Mouse (Mus musculus): ENCODE measurements at regions not wholly inside any gene's neighbourhood (a gene's known extent, or its start where the extent isn't known, plus 50 kb on each side); places are given as distances from the start of the nearest gene placed in this dataset.
A peak's percentile ranks its signal among the peaks of the same experiment; 100 is the strongest.

DNA sequence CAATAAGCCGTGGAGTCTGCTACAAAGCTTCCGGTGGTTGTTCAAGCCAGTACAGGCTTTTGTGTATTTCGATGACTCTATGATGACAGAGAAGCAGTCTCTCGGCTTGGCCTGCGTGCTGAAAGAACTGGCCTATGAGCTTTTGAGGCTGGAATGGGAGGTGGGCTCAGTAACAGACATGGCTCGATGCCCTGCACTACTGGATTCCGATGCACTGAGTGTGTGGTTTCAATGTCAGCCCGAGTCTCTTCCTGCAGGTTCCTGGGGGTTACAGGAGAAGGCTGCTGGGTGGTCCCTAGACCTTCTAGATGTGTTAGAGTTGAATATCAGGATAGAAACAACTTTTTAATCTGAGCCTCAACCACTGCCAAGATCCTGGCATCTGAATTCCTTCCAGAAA is 53.2 kb downstream of the Gm815 start:
- WGBS (ENCODE audit: insufficient replicate concordance), result 65% methylated on average over 8 of the region's 8 CpGs
- H3K9me3 ChIP-seq (replicated peaks), result no peaks in the 10 kb centered on the region
- ATAC-seq (ENCODE audit: insufficient read depth), result no peak
- H3K9ac ChIP-seq, result no peak overlapping the region
- H3K27ac ChIP-seq (replicated peaks), result no peak overlapping the region
- H3K4me3 ChIP-seq (replicated peaks), result no peak overlapping the region
- no peaks in the 10 kb centered on the region for H3K27me3 ChIP-seq
- H3K4me2 ChIP-seq, result no peak overlapping the region
- no peaks in the 10 kb centered on the region for H3K36me3 ChIP-seq (replicated peaks)
- H3K4me1 ChIP-seq (replicated peaks), result no peaks in the 10 kb centered on the region

GRCm38 (mm10) chr19:26944006-26944405 is 58.3 kb downstream of the Gm815 start:
- H3K27me3 ChIP-seq, result no peaks in the 10 kb centered on the region
- no peak overlapping the region for H3K9ac ChIP-seq
- H3K4me1 ChIP-seq (replicated peaks), result no peaks in the 10 kb centered on the region
- no peak overlapping the region for H3K4me3 ChIP-seq (replicated peaks)
- WGBS (ENCODE audit: insufficient replicate concordance), result 67% methylated on average over 2 of the region's 2 CpGs
- no peak overlapping the region for H3K27ac ChIP-seq (replicated peaks)
- no peak for ATAC-seq (ENCODE audit: insufficient read depth)
- H3K9me3 ChIP-seq (replicated peaks), result no peaks in the 10 kb centered on the region
- H3K36me3 ChIP-seq (replicated peaks), result no peaks in the 10 kb centered on the region
- H3K4me2 ChIP-seq, result no peak overlapping the region

DNA sequence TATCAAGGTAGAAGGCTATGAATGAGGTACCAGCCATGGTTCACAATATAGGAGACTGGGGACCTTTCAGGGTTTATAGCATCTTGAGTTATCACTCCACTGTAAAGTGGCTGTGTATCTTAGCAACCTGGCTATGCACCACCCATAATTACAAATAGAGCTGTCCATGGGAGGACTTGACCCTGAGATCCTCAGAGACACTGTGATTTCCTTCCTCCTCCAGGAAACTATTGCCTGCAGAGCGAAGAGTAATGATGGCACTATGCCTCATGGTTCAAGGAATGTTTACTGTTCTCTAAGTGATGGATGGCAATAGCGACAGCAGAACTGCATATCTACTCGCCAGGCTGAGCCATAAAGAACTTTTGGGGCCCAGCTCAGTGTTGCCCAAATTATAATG is 60.9 kb downstream of the Gm815 start:
- Histone ChIP-seq H3K27me3 (no peaks in the 10 kb centered on the region), H3K27ac (replicated peaks) (no peak overlapping the region), H3K9me3 (replicated peaks) (no peaks in the 10 kb centered on the region), H3K4me2 (no peak overlapping the region), H3K4me3 (replicated peaks) (no peak overlapping the region), H3K9ac (no peak overlapping the region), H3K4me1 (replicated peaks) (no peaks in the 10 kb centered on the region), H3K36me3 (replicated peaks) (no peaks in the 10 kb centered on the region)
- no peak for ATAC-seq (ENCODE audit: insufficient read depth)
- WGBS (ENCODE audit: insufficient replicate concordance), result 44% methylated on average over 3 of the region's 3 CpGs

GRCm38 (mm10) chr19:26948479-26948878 is 62.8 kb downstream of the Gm815 start:
- Histone ChIP-seq H3K9ac (no peak overlapping the region), H3K9me3 (replicated peaks) (no peaks in the 10 kb centered on the region), H3K4me2 (no peak overlapping the region), H3K4me1 (replicated peaks) (no peaks in the 10 kb centered on the region), H3K4me3 (replicated peaks) (no peak overlapping the region), H3K36me3 (replicated peaks) (no peaks in the 10 kb centered on the region), H3K27me3 (no peaks in the 10 kb centered on the region), H3K27ac (replicated peaks) (no peak overlapping the region)
- WGBS (ENCODE audit: insufficient replicate concordance), result 68% methylated on average over 2 of the region's 2 CpGs
- no peak for ATAC-seq (ENCODE audit: insufficient read depth)

DNA sequence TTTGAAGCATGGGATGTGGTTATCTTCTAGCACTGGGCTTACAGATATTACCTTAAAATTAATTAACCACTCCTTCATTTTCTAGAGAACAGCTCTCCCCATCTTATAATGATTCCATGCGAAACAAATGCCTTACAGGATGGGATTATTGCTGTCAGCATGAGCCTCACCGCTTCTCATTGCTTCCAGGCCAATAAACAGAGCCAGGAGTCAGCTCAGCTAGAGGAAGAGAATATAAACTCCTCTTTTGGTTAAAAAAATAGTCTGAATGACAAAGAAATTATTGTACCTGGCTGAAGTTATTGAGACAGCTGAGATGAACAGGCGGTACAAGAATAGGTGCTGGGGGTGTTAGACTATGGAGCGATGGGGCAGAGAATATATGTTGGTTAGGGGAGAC is 63.5 kb downstream of the Gm815 start:
- H3K4me1 ChIP-seq (replicated peaks), result no peaks in the 10 kb centered on the region
- no peaks in the 10 kb centered on the region for H3K9me3 ChIP-seq (replicated peaks)
- 65% methylated on average over 4 of the region's 4 CpGs for WGBS (ENCODE audit: insufficient replicate concordance)
- H3K36me3 ChIP-seq (replicated peaks), result no peaks in the 10 kb centered on the region
- H3K9ac ChIP-seq, result no peak overlapping the region
- no peak overlapping the region for H3K27ac ChIP-seq (replicated peaks)
- no peak overlapping the region for H3K4me2 ChIP-seq
- ATAC-seq (ENCODE audit: insufficient read depth), result no peak
- H3K27me3 ChIP-seq, result no peaks in the 10 kb centered on the region
- H3K4me3 ChIP-seq (replicated peaks), result no peak overlapping the region

- ATAC-seq (ENCODE audit: insufficient read depth), result no peak
- H3K27me3 ChIP-seq, result no peaks in the 10 kb centered on the region
- H3K9ac ChIP-seq, result no peak overlapping the region
- no peak overlapping the region for H3K27ac ChIP-seq (replicated peaks)
- no peaks in the 10 kb centered on the region for H3K4me1 ChIP-seq (replicated peaks)
- no peak overlapping the region for H3K4me2 ChIP-seq
- 62% methylated on average over 8 of the region's 8 CpGs for WGBS (ENCODE audit: insufficient replicate concordance)
- no peaks in the 10 kb centered on the region for H3K9me3 ChIP-seq (replicated peaks)
- no peak overlapping the region for H3K4me3 ChIP-seq (replicated peaks)
- no peaks in the 10 kb centered on the region for H3K36me3 ChIP-seq (replicated peaks)
Observed at GRCm38 (mm10) chr19:26953348-26953747, 67.7 kb downstream of the Gm815 start.

DNA sequence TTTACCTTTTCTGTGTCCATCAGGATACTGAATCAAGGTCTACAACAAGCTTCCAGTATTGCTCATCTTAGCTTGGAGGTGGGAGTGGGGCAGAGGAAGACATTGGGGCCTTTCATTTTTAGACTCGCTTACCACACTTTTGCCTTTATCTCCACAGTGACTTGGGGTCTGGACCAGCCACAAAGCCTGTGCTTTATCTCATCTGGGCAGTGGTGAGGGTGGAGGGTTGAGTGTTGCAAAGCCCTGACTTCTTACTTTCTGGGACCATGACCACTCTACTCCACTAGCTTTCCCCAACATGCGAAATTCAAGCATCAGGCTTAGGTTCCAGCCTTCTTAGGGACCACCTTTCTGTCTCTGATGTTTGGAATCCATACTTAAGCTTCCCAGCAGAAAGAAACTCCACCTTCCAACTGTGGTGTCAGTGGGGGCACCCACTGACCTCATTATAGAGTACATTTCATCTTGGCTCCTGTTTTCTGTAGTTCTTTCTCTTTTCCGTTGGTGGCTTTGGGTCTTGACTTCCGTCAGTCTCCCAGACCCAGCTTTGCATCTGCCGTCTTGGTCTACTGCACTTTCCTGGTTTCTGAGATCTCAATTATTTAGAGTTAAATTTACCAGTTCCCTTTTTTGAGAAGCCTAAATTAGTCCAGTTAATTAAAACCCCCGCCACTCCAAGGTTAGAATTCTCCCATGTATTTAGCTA is 80.5 kb downstream of the Gm815 start:
- Histone ChIP-seq H3K9me3 (replicated peaks) (no peaks in the 10 kb centered on the region), H3K36me3 (replicated peaks) (no peaks in the 10 kb centered on the region), H3K4me3 (replicated peaks) (no peak overlapping the region), H3K9ac (no peak overlapping the region), H3K27me3 (no peaks in the 10 kb centered on the region), H3K4me1 (replicated peaks) (no peaks in the 10 kb centered on the region), H3K27ac (replicated peaks) (no peak overlapping the region), H3K4me2 (no peak overlapping the region)
- 41% methylated on average over 6 of the region's 6 CpGs for WGBS (ENCODE audit: insufficient replicate concordance)
- no peak for ATAC-seq (ENCODE audit: insufficient read depth)

GRCm38 (mm10) chr19:26973058-26973457 is 87.4 kb downstream of the Gm815 start:
- no peaks in the 10 kb centered on the region for H3K27me3 ChIP-seq
- H3K4me3 ChIP-seq (replicated peaks), result no peak overlapping the region
- no peaks in the 10 kb centered on the region for H3K4me1 ChIP-seq (replicated peaks)
- H3K4me2 ChIP-seq, result no peak overlapping the region
- H3K9ac ChIP-seq, result no peak overlapping the region
- no peak for ATAC-seq (ENCODE audit: insufficient read depth)
- 49% methylated on average over 1 of the region's 1 CpGs for WGBS (ENCODE audit: insufficient replicate concordance)
- H3K27ac ChIP-seq (replicated peaks), result no peak overlapping the region
- no peaks in the 10 kb centered on the region for H3K9me3 ChIP-seq (replicated peaks)
- H3K36me3 ChIP-seq (replicated peaks), result no peaks in the 10 kb centered on the region

GRCm38 (mm10) chr19:26973773-26974548 is 88.3 kb downstream of the Gm815 start:
- ATAC-seq (ENCODE audit: insufficient read depth), result peak; percentile 37; the same call in 1 of the 2 replicates
- Histone ChIP-seq H3K4me3 (replicated peaks) (no peak overlapping the region), H3K9me3 (replicated peaks) (no peaks in the 10 kb centered on the region), H3K4me2 (no peak overlapping the region), H3K27ac (replicated peaks) (no peak overlapping the region), H3K4me1 (replicated peaks) (no peaks in the 10 kb centered on the region), H3K27me3 (no peaks in the 10 kb centered on the region), H3K36me3 (replicated peaks) (no peaks in the 10 kb centered on the region), H3K9ac (no peak overlapping the region)
- 40% methylated on average over 6 of the region's 6 CpGs for WGBS (ENCODE audit: insufficient replicate concordance)

DNA sequence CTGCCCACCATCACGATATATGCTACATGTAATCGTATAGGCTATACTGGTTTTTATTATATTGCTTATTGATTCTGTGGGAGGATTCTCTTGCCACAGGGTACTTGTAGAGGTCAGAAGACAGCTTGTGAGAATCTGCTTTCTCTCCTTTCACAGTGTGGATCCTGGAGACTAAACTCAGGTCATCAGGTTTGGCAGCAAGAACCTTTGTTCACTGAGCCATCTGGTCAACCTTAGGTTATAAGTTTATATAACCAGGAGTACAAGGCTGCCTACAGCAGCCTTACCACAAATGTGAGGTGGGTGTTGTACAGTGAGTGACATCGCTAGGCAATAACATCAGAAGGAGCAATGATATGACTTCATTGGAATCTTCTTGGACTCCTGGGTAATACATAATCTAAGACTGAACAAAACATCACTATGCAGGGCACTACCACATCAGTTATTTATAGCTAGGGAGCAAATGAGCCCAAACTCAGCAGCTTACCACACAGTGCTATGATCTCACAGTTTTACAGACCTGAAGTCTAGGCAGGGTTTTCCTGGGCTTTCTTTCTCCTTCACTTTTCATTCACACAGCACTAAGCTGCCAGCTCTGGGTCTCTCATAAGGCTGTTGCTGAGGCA is 89.0 kb downstream of the Gm815 start:
- Histone ChIP-seq H3K27ac (replicated peaks) (no peak overlapping the region), H3K4me2 (no peak overlapping the region), H3K9me3 (replicated peaks) (no peaks in the 10 kb centered on the region), H3K36me3 (replicated peaks) (no peaks in the 10 kb centered on the region), H3K27me3 (no peaks in the 10 kb centered on the region), H3K9ac (no peak overlapping the region), H3K4me3 (replicated peaks) (no peak overlapping the region), H3K4me1 (replicated peaks) (no peaks in the 10 kb centered on the region)
- 64% methylated on average over 3 of the region's 3 CpGs for WGBS (ENCODE audit: insufficient replicate concordance)
- ATAC-seq (ENCODE audit: insufficient read depth), result no peak

DNA sequence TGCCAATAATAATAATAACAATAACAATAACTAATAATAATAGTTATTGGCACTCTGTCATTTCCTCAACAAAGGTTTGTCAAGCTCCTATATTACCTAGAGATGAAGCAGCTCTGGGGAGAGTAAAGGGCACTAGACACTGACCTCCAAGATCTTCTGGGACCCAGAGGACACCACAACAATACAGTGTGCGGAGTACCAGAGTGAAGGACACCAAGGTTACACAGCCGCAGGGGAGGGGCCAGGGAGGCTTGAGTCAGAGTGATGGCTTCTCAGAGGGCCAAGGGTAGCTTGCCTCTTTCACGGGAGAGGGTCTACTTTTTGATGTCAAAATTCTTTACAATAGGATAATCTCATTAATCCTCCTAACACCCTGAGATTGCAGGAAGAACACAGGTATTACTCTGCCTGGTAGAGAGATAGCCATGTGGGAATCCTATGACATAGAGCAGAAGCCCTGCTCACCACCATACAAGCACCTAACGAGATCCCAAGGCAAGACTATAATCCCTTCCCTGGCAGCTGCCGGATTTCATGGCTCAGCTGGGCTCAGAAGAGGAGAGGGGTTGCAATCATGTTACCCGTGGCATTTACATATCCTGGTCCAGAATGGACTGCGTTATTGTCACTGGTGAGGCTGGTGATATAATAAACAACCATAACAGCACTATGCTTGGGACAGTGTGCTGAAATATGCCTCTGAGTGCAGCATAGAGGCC is 91.1 kb downstream of the Gm815 start:
- no peak overlapping the region for H3K9ac ChIP-seq
- no peaks in the 10 kb centered on the region for H3K4me1 ChIP-seq (replicated peaks)
- H3K27me3 ChIP-seq, result no peaks in the 10 kb centered on the region
- no peak overlapping the region for H3K4me3 ChIP-seq (replicated peaks)
- H3K9me3 ChIP-seq (replicated peaks), result no peaks in the 10 kb centered on the region
- H3K27ac ChIP-seq (replicated peaks), result no peak overlapping the region
- ATAC-seq (ENCODE audit: insufficient read depth), result no peak
- no peaks in the 10 kb centered on the region for H3K36me3 ChIP-seq (replicated peaks)
- 58% methylated on average over 7 of the region's 7 CpGs for WGBS (ENCODE audit: insufficient replicate concordance)
- H3K4me2 ChIP-seq, result no peak overlapping the region

Data from liver, embryonic 15.5 days (tissue).